Comparison of ENCODE assay signal across 8 mouse cellular contexts in genomic region chr3:15345606-15346005, GRCm38 (mm10). TPM values are rescaled to one million over a fixed set of nuclear protein-coding genes. Genes with fewer than 3 reads are reported as not detected.
"Had no signal": no experiment of that assay in that cellular context is flagged by ENCODE, and none has a peak within 500 bp of the region (broad histone marks: within the 10 kb centered on the region; RNA-seq: fewer than 3 reads in every experiment).

No protein-coding gene starts in this region.

RNA-seq across cellular contexts. Expression of gene Gm9733, which starts 13.5 kb away (rescaled TPM):
- polyA plus RNA-seq: neural tube, embryonic 13.5 days; neural tube, embryonic 14.5 days; neural tube, embryonic 15.5 days; small intestine, adult 2 months; stomach, embryonic 14.5 days; stomach, postnatal 0 days; testis, adult 2 months; thymus, postnatal 0 days had no signal
